Mouse (Mus musculus): ENCODE results near the gene Defb48.

The Defb48 gene

DNA sequence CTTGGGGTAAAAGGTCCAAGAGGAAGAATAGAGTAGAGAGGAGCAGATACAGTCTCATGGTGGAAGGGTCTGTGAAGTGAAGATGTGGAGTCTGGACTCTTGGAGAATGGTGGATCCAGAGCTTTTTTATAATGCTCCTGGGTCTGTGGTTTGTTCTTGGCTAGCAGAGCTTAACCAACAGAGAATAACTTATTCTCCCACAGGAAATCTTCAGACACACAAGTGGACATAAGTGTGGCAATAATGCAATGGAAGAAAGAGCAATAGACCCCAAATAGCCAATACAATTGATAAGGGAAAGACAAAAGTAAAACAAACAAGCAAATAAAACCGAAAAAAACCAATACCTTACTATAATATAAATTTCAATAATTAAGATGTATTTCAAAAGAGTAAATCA lies at the start of gene Defb48:
Gene Defb48, minus strand, starts transcription at position 101 of the 400 bp plus-strand sequence.
- Histone ChIP-seq H3K36me3 (ENCODE audit: control insufficient read depth, insufficient read depth, low read length, poor library complexity, severe bottlenecking) (no peaks in the 10 kb centered on the region), H3K27me3 (ENCODE audit: control insufficient read depth, insufficient read depth, low read length, poor library complexity, severe bottlenecking) (no peaks in the 10 kb centered on the region)
- no peak for DNase-seq (ENCODE audit: low read depth, low spot score)

DNA sequence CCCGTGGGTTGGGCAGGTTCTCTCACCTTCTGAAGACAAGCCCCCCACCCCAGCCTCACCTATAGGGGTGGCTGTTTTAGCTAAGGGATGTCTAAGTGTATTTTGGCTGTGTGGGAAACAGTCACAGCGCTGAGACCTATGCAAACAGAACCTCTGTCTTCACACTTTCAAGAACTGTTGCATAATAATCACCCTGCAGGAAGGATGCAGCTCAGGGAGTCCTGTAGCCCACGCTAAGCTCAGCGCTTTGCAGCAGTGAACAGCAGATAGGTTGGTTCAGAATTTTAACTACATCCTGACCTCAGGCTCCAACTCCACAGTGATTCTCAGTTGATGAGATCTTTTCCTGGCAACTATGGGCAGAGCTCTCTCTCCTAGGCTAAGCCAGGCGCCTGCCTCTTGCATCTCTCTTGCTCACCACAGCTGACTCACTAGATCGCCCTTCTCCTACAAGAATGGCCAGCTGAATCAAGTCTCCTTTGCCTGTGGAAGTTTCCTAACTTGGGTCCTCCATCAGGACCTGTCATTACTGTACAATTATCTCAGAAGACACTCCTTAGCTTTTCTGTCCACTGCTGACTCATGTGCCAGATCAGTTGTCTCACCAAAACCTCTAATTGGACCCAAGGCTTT lies 36.3 kb upstream of the Defb48 start:
- Histone ChIP-seq H3K27me3 (ENCODE audit: control insufficient read depth, insufficient read depth, low read length, poor library complexity, severe bottlenecking) (no peaks in the 10 kb centered on the region), H3K36me3 (ENCODE audit: control insufficient read depth, insufficient read depth, low read length, poor library complexity, severe bottlenecking) (no peaks in the 10 kb centered on the region)
- DNase-seq (ENCODE audit: low read depth, low spot score): no peak

DNA sequence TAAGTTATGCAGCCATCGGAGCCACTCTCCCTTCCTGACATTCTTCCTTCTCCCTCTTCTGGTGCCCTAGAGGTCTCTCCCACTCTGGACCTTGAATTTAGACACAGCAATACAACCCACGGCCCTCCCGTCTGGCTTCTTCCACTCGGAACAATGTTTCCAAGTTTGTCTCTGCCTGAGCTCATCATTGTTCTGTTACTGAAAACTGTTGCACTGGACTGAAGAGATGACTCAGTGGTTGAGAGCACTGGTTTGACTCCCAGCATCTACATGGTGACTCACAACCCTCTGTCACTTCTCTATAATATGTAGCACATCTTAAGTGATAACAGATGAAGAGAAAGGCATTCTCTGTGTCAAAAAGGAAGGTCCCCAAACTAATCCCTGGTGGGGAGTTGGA lies 30.4 kb upstream of the Defb48 start:
- no peaks in the 10 kb centered on the region for H3K36me3 ChIP-seq (ENCODE audit: control insufficient read depth, insufficient read depth, low read length, poor library complexity, severe bottlenecking)
- no peak for DNase-seq (ENCODE audit: low read depth, low spot score)
- H3K27me3 ChIP-seq (ENCODE audit: control insufficient read depth, insufficient read depth, low read length, poor library complexity, severe bottlenecking): no peaks in the 10 kb centered on the region

DNA sequence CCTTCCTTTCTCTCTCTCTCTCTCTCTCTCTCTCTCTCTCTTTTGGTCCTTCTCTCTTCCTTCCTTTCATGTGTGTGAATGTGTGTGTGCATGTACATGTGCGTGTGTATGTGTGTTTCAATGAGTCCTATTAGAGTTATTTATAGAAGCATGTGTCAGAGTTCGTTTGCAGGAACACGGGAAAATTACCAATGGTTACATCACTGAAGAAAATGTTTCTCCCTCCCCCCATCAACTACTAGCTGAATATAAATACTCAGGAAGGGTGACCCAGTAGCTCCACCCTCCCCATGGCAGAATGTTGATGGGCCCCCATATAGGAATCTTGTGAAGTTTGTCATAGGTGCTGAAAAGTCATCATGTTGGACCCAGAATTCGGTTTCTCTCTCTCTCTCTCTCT lies 28.8 kb upstream of the Defb48 start:
- Histone ChIP-seq H3K36me3 (ENCODE audit: control insufficient read depth, insufficient read depth, low read length, poor library complexity, severe bottlenecking) (no peaks in the 10 kb centered on the region), H3K27me3 (ENCODE audit: control insufficient read depth, insufficient read depth, low read length, poor library complexity, severe bottlenecking) (no peaks in the 10 kb centered on the region)
- no peak for DNase-seq (ENCODE audit: low read depth, low spot score)

DNA sequence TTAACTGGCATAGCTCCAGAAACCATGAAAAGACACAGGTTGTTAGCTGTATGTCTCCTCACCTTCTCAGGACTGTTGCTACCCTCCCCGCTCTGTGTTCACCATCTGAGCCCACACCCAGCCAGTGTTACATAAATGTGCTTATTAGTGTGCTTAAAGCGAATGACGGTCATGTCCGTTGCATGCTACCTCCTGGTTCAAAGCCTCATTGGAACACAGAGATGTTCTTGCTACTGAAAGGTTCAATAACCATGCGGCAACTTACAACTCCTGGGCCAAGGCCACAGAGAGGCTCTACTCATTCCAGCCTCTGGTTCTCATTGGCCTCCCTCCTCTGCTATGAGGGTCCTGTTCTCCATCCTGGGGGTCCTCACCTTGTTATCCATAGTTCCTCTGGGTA lies 27.2 kb upstream of the Defb48 start, which contains the start of gene Defb43:
Gene Defb43, plus strand, starts transcription at position 301 of the 400 bp plus-strand sequence.
- Histone ChIP-seq H3K36me3 (ENCODE audit: control insufficient read depth, insufficient read depth, low read length, poor library complexity, severe bottlenecking) (no peaks in the 10 kb centered on the region), H3K27me3 (ENCODE audit: control insufficient read depth, insufficient read depth, low read length, poor library complexity, severe bottlenecking) (no peaks in the 10 kb centered on the region)
- DNase-seq (ENCODE audit: low read depth, low spot score): no peak

DNA sequence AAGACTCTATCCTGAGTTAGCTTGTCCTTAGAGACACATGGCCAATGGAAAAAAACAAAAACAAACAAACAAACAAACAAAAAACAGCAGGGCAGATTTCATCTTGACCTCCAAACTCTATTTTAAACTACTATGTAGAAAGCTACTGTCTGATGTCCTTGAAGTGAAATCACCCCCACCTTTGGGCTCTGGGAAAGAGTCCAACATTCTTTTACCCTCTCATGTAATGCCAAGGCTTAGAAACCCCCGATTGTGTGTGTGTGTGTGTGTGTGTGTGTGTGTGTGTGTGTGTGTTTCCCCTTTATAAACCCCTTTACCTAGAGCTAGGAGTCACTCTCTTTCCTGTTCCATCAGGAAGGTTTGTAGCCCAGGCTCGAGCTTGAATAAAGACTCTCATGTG lies 18.3 kb upstream of the Defb48 start:
- no peaks in the 10 kb centered on the region for H3K36me3 ChIP-seq (ENCODE audit: control insufficient read depth, insufficient read depth, low read length, poor library complexity, severe bottlenecking)
- H3K27me3 ChIP-seq (ENCODE audit: control insufficient read depth, insufficient read depth, low read length, poor library complexity, severe bottlenecking): no peaks in the 10 kb centered on the region
- no peak for DNase-seq (ENCODE audit: low read depth, low spot score)

DNA sequence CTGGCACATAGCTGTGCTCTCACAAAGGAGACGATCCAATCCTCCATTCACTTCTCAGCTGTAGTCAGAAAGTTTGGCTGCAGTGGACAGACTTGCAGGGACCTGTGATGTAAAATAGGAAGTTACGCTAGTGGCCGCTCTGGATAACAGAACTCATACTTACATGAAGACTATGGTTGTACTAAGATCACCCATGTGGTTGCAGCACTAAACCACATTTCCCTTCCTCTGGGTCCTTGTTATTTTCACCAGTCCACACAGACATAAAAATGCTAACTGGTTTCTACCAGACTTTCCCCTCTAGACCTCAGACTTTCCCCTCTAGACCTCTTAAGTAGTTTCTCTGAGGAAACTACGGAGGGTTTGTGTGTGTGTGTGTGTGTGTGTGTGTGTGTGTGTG lies 14.7 kb upstream of the Defb48 start:
- H3K36me3 ChIP-seq (ENCODE audit: control insufficient read depth, insufficient read depth, low read length, poor library complexity, severe bottlenecking): no peaks in the 10 kb centered on the region
- no peak for DNase-seq (ENCODE audit: low read depth, low spot score)
- H3K27me3 ChIP-seq (ENCODE audit: control insufficient read depth, insufficient read depth, low read length, poor library complexity, severe bottlenecking): no peaks in the 10 kb centered on the region

DNA sequence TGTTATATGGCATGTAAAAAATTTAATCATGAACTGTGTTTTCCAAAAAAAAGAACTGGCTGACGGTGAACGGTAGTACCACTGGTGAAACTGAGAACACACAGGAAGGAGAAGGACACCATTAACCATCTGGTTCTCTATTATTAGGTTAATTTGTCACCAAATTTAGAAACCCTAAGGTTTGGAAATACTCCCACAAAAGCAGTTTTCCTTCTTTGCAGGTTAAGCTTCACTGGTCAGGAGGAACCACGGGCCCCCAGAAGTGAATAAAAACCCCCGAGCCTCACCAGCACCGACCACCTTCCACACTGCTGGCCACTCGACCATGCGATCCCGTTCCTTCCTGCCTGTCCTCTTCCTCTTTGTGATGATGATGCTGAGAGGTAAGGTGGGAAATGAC lies 13.5 kb upstream of the Defb48 start, which contains the start of gene Defb47:
Gene Defb47, plus strand, starts transcription at position 301 of the 400 bp plus-strand sequence.
- no peak for DNase-seq (ENCODE audit: low read depth, low spot score)
- Histone ChIP-seq H3K36me3 (ENCODE audit: control insufficient read depth, insufficient read depth, low read length, poor library complexity, severe bottlenecking) (no peaks in the 10 kb centered on the region), H3K27me3 (ENCODE audit: control insufficient read depth, insufficient read depth, low read length, poor library complexity, severe bottlenecking) (no peaks in the 10 kb centered on the region)

DNA sequence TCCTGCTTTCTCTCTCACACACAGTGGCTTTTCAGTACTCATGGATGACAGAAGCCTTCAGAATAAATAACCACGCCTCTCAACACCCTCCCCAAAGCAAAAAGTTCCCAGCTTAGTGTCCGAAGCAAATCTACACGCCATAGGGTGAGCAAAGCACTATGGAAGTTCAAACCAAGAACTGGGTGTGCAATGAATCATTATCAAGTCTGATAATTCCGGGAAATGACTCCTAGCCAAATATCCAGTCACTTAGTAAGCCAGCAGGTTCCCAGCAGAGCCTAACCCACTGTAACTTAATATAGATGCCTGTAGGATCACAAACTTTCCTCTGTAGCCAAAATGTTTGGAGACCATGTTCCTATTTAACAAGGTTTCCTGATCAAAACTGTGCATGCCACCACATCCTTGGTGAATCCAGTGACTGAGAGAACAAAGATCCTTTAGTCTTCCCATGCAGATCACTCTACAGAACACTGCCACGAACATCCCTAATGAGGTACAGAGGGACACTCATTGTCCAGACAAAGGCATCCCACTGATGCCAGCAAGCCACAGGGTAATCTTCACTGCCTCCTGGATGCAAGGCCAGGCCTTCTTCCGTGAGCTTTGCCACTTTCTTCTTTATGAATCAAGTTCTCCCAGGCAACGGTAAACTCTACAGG lies 7.7 kb upstream of the Defb48 start:
- no peak for DNase-seq (ENCODE audit: low read depth, low spot score)
- Histone ChIP-seq H3K27me3 (ENCODE audit: control insufficient read depth, insufficient read depth, low read length, poor library complexity, severe bottlenecking) (no peaks in the 10 kb centered on the region), H3K36me3 (ENCODE audit: control insufficient read depth, insufficient read depth, low read length, poor library complexity, severe bottlenecking) (no peaks in the 10 kb centered on the region)

DNA sequence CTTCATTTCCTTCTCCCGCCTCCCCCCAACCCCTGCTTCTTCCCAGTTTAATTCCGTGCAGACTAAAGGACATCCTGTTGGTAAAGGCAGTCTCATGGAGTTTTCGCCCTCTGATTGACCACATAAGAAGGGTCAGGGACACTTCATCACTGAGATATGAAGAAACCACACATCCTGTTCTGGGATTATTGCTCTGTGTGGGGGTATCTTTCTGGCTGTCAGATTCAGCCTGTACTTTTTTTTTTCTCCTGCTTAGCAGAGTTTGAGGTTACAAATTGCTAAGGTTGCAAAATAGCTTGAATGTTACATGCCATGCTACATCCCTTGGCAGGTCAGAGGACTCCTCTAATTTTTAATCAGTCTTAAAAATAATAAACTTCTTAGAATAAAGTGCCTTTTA lies 7.0 kb upstream of the Defb48 start:
- Histone ChIP-seq H3K36me3 (ENCODE audit: control insufficient read depth, insufficient read depth, low read length, poor library complexity, severe bottlenecking) (no peaks in the 10 kb centered on the region), H3K27me3 (ENCODE audit: control insufficient read depth, insufficient read depth, low read length, poor library complexity, severe bottlenecking) (no peaks in the 10 kb centered on the region)
- no peak for DNase-seq (ENCODE audit: low read depth, low spot score)

DNA sequence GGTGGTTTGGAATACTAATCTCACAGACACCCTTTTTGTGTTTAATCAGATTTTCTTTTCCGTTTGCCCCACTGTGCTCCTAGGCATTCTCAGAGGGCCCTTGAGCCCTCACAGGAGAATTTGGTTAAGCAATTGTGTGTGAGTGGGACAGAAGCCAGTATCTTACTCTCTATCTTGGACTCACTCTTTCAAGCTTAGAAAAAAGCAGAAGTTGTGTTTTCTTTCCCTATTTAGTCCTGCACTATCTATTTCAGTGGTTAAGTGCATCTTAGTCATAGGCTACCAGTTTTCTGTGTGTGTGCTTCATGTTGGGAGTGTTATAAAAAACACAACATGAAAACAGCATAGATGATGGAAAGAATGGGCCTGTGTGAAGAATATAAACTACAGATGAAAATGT lies 4.5 kb downstream of the Defb48 start:
- H3K36me3 ChIP-seq (ENCODE audit: control insufficient read depth, insufficient read depth, low read length, poor library complexity, severe bottlenecking): no peaks in the 10 kb centered on the region
- no peak for DNase-seq (ENCODE audit: low read depth, low spot score)

DNA sequence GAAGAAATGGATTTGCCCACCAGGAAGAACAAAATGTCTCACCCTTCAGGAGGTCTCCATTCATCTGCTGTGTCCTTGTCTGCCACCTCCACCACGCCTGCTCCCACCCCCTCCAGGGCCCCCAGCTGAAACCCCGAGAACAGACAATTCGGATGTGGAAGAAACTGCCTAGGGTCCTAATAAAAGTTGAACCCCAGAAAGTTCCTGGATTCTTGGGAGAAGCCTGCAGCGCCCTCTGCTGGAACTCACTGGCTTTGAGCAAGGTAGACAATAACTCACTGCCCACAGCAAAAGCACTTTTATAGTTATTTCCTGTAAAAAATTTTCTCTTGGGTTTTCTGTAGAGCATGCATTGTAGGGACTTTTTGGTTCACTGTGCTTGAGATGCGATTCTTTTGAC lies 9.3 kb downstream of the Defb48 start:
- H3K36me3 ChIP-seq (ENCODE audit: control insufficient read depth, insufficient read depth, low read length, poor library complexity, severe bottlenecking): no peaks in the 10 kb centered on the region
- DNase-seq (ENCODE audit: low read depth, low spot score): peak; percentile 56
- H3K27me3 ChIP-seq (ENCODE audit: control insufficient read depth, insufficient read depth, low read length, poor library complexity, severe bottlenecking): no peaks in the 10 kb centered on the region

More for the DNA sequence above, 4.5 kb downstream of the Defb48 start:
- no peaks in the 10 kb centered on the region for H3K27me3 ChIP-seq (ENCODE audit: control insufficient read depth, insufficient read depth, low read length, poor library complexity, severe bottlenecking)

DNA sequence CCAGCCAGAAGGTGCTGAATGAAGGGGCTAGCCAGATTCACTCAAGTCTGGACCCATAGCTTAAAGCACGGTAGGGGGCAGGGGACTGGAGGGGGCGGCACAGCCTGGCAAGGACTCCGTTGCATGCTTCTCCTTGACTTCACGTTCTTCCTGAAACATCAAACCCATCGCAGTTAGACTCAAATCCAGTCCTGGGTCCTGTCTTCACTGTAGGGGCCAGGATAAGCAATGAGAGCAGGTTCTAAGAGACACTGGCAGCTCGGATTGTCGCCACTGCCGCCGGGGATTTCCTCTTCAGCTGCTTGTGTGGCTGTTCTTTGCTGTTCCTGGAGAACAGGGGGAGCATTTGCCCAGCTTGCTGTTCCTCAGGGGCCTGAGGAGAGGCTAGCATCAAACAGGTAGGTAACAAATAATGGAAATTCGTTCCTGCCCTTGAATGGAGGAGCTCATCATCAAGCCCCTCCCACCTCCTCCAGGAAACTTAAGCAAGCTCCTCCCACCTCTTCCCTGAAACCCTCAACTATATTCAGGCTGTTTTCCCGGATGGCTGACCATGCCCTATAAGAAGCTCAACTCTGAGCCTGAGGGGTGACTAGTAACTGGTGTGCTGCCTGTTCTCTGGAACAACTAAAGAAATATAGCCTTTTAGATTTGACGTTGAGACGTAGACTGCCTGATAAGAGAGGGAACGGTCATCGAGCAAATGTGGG lies 18.3 kb downstream of the Defb48 start:
- no peaks in the 10 kb centered on the region for H3K36me3 ChIP-seq (ENCODE audit: control insufficient read depth, insufficient read depth, low read length, poor library complexity, severe bottlenecking)
- no peak for DNase-seq (ENCODE audit: low read depth, low spot score)
- no peaks in the 10 kb centered on the region for H3K27me3 ChIP-seq (ENCODE audit: control insufficient read depth, insufficient read depth, low read length, poor library complexity, severe bottlenecking)

DNA sequence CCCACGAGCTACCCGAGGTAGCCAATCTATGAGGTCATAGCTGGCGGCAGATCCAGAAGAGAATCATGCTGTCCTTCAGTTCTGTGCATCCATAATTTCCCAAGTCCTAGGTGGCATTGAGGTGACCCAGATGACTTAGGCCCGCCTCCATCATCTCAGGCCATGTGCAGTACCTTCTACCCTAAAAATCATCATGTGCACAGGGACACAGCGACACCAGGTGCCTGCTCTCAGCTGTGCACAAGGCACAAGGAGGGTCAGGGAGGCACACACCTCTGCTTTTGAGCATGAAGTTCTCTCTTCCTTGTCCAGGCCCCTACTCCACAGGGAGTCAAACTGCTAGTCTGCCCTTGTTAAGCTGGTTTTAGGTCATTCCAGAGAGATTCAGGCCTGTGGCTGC lies 19.0 kb downstream of the Defb48 start:
- Histone ChIP-seq H3K36me3 (ENCODE audit: control insufficient read depth, insufficient read depth, low read length, poor library complexity, severe bottlenecking) (no peaks in the 10 kb centered on the region; the same call in 1 of the 2 replicates), H3K27me3 (ENCODE audit: control insufficient read depth, insufficient read depth, low read length, poor library complexity, severe bottlenecking) (no peaks in the 10 kb centered on the region)
- peak; percentile 7 for DNase-seq (ENCODE audit: low read depth, low spot score)

DNA sequence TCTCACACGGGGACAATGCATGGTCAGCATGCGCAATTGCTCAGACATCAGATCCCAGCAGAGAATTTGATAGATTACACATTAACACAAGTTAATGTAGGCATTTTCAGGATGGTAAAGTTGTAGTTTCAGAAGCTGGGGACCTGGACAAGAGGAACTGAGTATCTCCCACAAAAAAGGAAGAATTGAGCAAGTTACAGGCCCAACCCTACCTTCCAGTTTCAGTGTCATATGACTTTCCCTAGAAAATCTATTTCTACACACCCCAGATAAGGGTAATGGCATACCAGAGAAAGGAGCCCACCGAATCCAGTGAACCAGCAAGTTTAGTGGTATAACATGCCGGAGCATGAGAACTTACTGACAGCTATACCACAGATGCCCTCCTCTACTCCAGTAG lies 20.7 kb downstream of the Defb48 start:
- no peaks in the 10 kb centered on the region for H3K27me3 ChIP-seq (ENCODE audit: control insufficient read depth, insufficient read depth, low read length, poor library complexity, severe bottlenecking)
- no peak for DNase-seq (ENCODE audit: low read depth, low spot score)

More for the DNA sequence above, 20.7 kb downstream of the Defb48 start:
- no peaks in the 10 kb centered on the region; the same call in 1 of the 2 replicates for H3K36me3 ChIP-seq (ENCODE audit: control insufficient read depth, insufficient read depth, low read length, poor library complexity, severe bottlenecking)
